Mouse (Mus musculus) intestine, embryonic 15.5 days (tissue): ENCODE measurements around the gene Cbr2. TPM values are rescaled to one million over a fixed set of nuclear protein-coding genes. Genes with fewer than 3 reads are reported as not detected.
A peak's percentile ranks its signal among the peaks of the same experiment; 100 is the strongest.
"Not testable (repeated sequence)": the region's sequence is repeated elsewhere in the genome, so short reads cannot be mapped to it uniquely, and the experiment has no call there.

ENCODE experiments used
- ATAC-seq: fragments of 200-750 bp; cut with Nextera tagmentation; 2 replicates; pipeline ENCODE4 v1.8.0; 2017; ENCODE audit warnings: moderate TSS enrichment, moderate library complexity
- H3K27ac ChIP-seq: fragments of 300-500 bp; sonication (generic); 2 replicates; pipeline ENCODE4 v1.5.1; 2015; ENCODE audit warnings: mild to moderate bottlenecking, inconsistent platforms
- H3K27me3 ChIP-seq: fragments of 300-500 bp; sonication (generic); replicated peaks from 2 replicates; pipeline ENCODE4 v1.6.1; 2015; ENCODE audit warnings: inconsistent platforms
- H3K36me3 ChIP-seq: fragments of 300-500 bp; sonication (generic); 2 replicates; pipeline ENCODE4 v1.6.1; 2015; ENCODE audit warnings: inconsistent platforms
- H3K4me1 ChIP-seq: fragments of 300-500 bp; sonication (generic); replicated peaks from 2 replicates; pipeline ENCODE4 v1.6.1; 2015; ENCODE audit warnings: inconsistent platforms
- H3K4me2 ChIP-seq: fragments of 300-500 bp; sonication (generic); replicated peaks from 2 replicates; pipeline ENCODE4 v1.6.1; 2015; ENCODE audit warnings: mild to moderate bottlenecking, inconsistent platforms
- H3K4me3 ChIP-seq: fragments of 300-500 bp; sonication (generic); replicated peaks from 2 replicates; pipeline ENCODE4 v1.5.1; 2015; ENCODE audit warnings: inconsistent platforms
- H3K9ac ChIP-seq: fragments of 300-500 bp; sonication (generic); 2 replicates; pipeline ENCODE4 v1.6.1; 2015; ENCODE audit warnings: inconsistent platforms
- H3K9me3 ChIP-seq: fragments of 300-500 bp; sonication (generic); 2 replicates; pipeline ENCODE4 v1.6.1; 2016; ENCODE audit warnings: inconsistent platforms
- WGBS: fragments of 180-500 bp; shearing (Covaris S2); methylation state at CpG from one replicate; pipeline ENCODE4 v1.1.7; 2015; 5-methylcytosine and 5-hydroxymethylcytosine counted together
- polyA plus RNA-seq: library from polyadenylated mRNA; unstranded; fragments of >200 nt; fragmentation: Nextera tagmentation; extraction: Ambion mirVana; gene quantifications from 2 replicates; pipeline ENCODE4 v1.2.1, GENCODE M21; 2015

The Cbr2 gene
- polyA plus RNA-seq, 1 experiment from 2014 or later, result 0.79 TPM

DNA sequence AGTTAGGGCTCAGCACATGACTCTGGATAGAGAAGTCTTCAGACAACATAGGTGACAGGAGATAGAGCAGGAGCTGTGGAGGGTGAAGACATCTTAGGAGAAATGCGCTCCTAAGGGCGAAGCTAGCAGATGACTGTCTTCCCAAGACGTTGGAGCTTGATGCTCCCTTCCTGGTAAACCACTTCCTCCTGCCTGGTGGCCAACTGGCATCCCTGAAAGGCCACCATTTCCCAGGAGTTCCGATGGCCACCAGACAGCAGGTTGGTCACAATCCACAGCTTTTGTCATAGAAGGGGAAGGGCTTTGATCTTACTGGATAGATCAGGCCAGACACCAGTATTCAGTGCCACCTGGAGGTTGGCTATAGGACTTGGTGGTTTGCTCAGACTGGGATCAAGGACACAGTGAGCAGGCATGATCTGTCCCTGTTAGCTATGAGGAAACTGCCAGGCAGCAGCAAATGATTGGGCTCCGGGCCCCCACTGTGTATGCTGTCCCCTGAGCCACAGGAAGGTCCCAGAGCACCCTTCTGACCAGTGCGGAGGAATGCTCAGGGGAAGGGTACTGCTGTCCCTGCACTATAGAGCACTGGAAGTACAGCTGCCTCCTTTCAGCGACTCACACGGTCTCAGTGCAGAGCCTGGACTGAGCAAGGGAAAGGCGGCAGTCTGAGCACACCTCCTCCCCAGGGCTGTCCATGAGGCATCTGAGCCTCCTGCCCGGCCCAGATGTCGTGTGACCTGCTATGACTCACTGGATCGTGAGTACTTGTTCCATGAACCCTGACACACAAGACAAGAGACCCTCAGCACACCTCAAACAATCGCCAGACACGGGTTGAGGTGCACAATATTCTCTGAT is 30.1 kb upstream of the Cbr2 start:
- 63% methylated on average over 14 of the region's 14 CpGs for WGBS
- H3K4me1 ChIP-seq, result peaks cover 6% of the 10 kb centered on the region; the same call in 1 of the 2 replicates
- peak overlapping the region; percentile 91 for H3K27ac ChIP-seq
- H3K27me3 ChIP-seq, result no peaks in the 10 kb centered on the region
- H3K9me3 ChIP-seq, result no peaks in the 10 kb centered on the region
- ATAC-seq, result peak; percentile 88
- no peaks in the 10 kb centered on the region for H3K36me3 ChIP-seq
- peak overlapping the region; percentile 46 for H3K4me2 ChIP-seq
- no peak overlapping the region for H3K4me3 ChIP-seq
- peak overlapping the region; percentile 36; the same call in 1 of the 2 replicates for H3K9ac ChIP-seq

- 87% methylated on average over 9 of the region's 9 CpGs for WGBS
- H3K9ac ChIP-seq, result no peak overlapping the region
- no peaks in the 10 kb centered on the region for H3K36me3 ChIP-seq
- H3K27ac ChIP-seq, result no peak overlapping the region
- no peaks in the 10 kb centered on the region for H3K27me3 ChIP-seq
- no peak overlapping the region for H3K4me3 ChIP-seq
- no peaks in the 10 kb centered on the region for H3K9me3 ChIP-seq
- no peak for ATAC-seq
- H3K4me2 ChIP-seq, result no peak overlapping the region
- peaks cover 6% of the 10 kb centered on the region; the same call in 1 of the 2 replicates for H3K4me1 ChIP-seq
These were observed 28.3 kb upstream of the Cbr2 start for GRCm38 (mm10) chr11:120760236-120760635.

- no peak overlapping the region for H3K9ac ChIP-seq
- H3K27ac ChIP-seq, result no peak overlapping the region
- H3K27me3 ChIP-seq, result no peaks in the 10 kb centered on the region
- no peaks in the 10 kb centered on the region for H3K36me3 ChIP-seq
- H3K4me3 ChIP-seq, result no peak overlapping the region
- no peak for ATAC-seq
- WGBS, result 68% methylated on average over 4 of the region's 4 CpGs
- peaks cover 3% of the 10 kb centered on the region; the same call in 1 of the 2 replicates for H3K4me1 ChIP-seq
- no peak overlapping the region for H3K4me2 ChIP-seq
- no peaks in the 10 kb centered on the region for H3K9me3 ChIP-seq
These were observed 19.7 kb upstream of the Cbr2 start for GRCm38 (mm10) chr11:120751606-120752005.

DNA sequence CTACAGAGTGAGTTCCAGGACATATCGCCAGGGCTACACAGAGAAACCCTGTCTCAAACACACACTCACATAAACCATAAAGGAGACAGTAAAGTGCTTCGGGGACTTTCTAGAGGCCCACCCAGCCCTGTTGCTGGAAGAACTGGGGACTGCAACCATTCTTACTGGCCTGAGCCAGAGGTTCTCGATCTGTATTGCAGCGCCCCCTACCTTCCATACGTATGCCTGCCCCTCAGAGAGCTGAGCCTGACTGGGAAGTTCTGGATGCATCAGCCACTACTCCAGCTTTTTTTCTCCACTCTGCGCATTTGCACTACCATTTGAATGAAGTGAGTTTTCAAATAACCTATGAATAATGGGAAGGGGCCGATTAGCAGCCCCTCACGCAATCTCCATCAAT is 17.5 kb upstream of the Cbr2 start:
- no peaks in the 10 kb centered on the region for H3K27me3 ChIP-seq
- ATAC-seq, result no peak

GRCm38 (mm10) chr11:120747974-120748373 is 16.1 kb upstream of the Cbr2 start:
- ATAC-seq, result 0 out of 2 replicates have a peak, but pooled peaks have one; percentile 12
- Histone ChIP-seq H3K9ac (no peak overlapping the region), H3K4me1 (peaks cover 3% of the 10 kb centered on the region; the same call in 1 of the 2 replicates), H3K4me3 (no peak overlapping the region), H3K27me3 (no peaks in the 10 kb centered on the region), H3K27ac (no peak overlapping the region), H3K9me3 (no peaks in the 10 kb centered on the region), H3K4me2 (no peak overlapping the region), H3K36me3 (no peaks in the 10 kb centered on the region)
- WGBS, result 73% methylated on average over 4 of the region's 4 CpGs

More for the DNA sequence above, 17.5 kb upstream of the Cbr2 start:
- H3K36me3 ChIP-seq, result no peaks in the 10 kb centered on the region
- 67% methylated on average over 8 of the region's 8 CpGs for WGBS
- H3K4me2 ChIP-seq, result no peak overlapping the region
- H3K4me3 ChIP-seq, result no peak overlapping the region
- no peak overlapping the region for H3K27ac ChIP-seq
- peaks cover 3% of the 10 kb centered on the region; the same call in 1 of the 2 replicates for H3K4me1 ChIP-seq
- no peak overlapping the region for H3K9ac ChIP-seq
- no peaks in the 10 kb centered on the region for H3K9me3 ChIP-seq

GRCm38 (mm10) chr11:120744121-120744701 is 12.3 kb upstream of the Cbr2 start:
- Histone ChIP-seq H3K27ac (no peak overlapping the region), H3K9ac (no peak overlapping the region), H3K9me3 (no peaks in the 10 kb centered on the region), H3K27me3 (no peaks in the 10 kb centered on the region), H3K4me3 (no peak overlapping the region), H3K4me1 (no peaks in the 10 kb centered on the region), H3K36me3 (no peaks in the 10 kb centered on the region), H3K4me2 (no peak overlapping the region)
- 62% methylated on average over 7 of the region's 7 CpGs for whole genome bisulfite sequencing
- ATAC-seq, result no peak

GRCm38 (mm10) chr11:120740981-120741380 is 9.1 kb upstream of the Cbr2 start:
- no peaks in the 10 kb centered on the region for H3K4me1 ChIP-seq
- no peaks in the 10 kb centered on the region for H3K9me3 ChIP-seq
- H3K27me3 ChIP-seq, result no peaks in the 10 kb centered on the region
- no peak overlapping the region for H3K4me3 ChIP-seq
- 89% methylated on average over 5 of the region's 5 CpGs for WGBS
- H3K9ac ChIP-seq, result no peak overlapping the region
- no peaks in the 10 kb centered on the region for H3K36me3 ChIP-seq
- ATAC-seq, result no peak
- no peak overlapping the region for H3K27ac ChIP-seq
- no peak overlapping the region for H3K4me2 ChIP-seq

DNA sequence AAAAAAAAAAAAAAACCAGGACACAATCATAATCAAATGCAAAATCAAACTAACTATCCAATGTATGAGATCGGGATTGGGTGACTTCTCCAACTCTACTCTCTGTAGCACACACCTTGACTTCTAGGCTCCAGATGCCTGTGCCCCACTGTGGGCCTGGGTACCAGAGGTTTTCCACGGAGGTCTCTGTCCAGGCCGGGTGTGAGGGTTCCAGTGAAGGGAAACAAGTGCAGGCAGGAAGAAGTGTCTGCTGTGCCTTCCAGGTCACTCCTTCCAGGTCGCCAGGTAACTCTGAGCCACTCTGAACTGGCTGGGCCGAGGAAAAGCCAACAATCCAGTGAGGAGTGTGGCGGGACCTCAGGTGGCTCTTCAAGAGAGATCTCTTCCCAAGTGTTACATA is 4.5 kb upstream of the Cbr2 start:
- Histone ChIP-seq H3K36me3 (no peaks in the 10 kb centered on the region), H3K9me3 (no peaks in the 10 kb centered on the region), H3K9ac (no peak overlapping the region), H3K27ac (no peak overlapping the region), H3K27me3 (no peaks in the 10 kb centered on the region), H3K4me2 (no peak overlapping the region), H3K4me1 (no peaks in the 10 kb centered on the region), H3K4me3 (no peak overlapping the region)
- no peak for ATAC-seq
- 74% methylated on average over 6 of the region's 6 CpGs for WGBS

GRCm38 (mm10) chr11:120733521-120733920 is 1.6 kb upstream of the Cbr2 start:
- no peak overlapping the region for H3K9ac ChIP-seq
- no peaks in the 10 kb centered on the region for H3K27me3 ChIP-seq
- H3K36me3 ChIP-seq, result no peaks in the 10 kb centered on the region
- no peak for ATAC-seq
- no peaks in the 10 kb centered on the region for H3K9me3 ChIP-seq
- WGBS, result 56% methylated on average over 6 of the region's 6 CpGs
- no peak overlapping the region for H3K4me3 ChIP-seq
- no peaks in the 10 kb centered on the region for H3K4me1 ChIP-seq
- no peak overlapping the region for H3K4me2 ChIP-seq
- H3K27ac ChIP-seq, result no peak overlapping the region

DNA sequence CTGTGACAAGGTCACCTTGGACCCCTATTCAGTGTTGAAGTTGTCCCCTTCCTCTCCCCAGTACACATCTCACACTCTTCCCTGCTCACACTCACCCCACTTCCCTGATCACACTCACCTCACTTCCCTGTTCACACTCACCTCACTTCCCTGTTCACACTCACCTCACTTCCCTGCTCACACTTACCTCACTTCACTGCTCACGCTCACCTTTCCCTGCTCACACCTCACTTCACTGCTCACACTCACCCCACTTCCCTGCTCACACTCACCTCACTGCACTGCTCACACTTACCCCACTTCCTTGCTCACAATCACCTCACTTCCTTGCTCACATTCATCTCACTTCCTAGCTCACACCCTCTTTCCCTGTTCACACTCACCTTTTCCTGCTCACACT is 519 bp downstream of the Cbr2 start:
- Histone ChIP-seq H3K4me1 (peaks cover 1% of the 10 kb centered on the region; the same call in 1 of the 2 replicates), H3K4me3 (no peak overlapping the region), H3K27ac (no peak overlapping the region), H3K4me2 (no peak overlapping the region), H3K9ac (no peak overlapping the region), H3K36me3 (no peaks in the 10 kb centered on the region), H3K9me3 (no peaks in the 10 kb centered on the region), H3K27me3 (no peaks in the 10 kb centered on the region)
- ATAC-seq, result no peak
- 95% methylated on average over 1 of the region's 1 CpGs for WGBS

DNA sequence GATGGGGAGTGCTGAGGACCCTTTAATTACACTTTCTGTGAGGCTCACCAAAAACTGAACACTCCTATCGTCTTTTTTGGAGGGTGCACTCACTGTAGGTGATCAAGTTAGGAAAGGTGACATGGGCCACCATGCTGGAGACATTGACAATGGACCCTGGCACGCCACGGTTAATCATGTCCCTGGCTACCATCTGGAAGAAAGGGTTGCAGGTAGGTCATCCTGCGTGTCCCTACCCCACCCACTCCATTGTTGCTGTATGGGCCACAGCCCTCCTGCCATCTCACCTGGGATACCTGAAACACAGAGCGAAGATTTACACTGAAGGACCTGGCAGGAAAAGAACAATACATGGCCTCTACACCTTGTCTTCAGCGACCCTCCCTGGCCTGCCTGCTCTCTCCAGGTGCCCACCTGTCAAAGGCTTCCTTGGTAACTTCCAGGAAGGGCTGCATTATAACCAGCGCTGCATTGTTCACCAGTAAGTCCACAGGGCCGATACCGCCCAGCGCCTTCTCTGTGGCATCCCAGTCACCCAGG is 1.5 kb downstream of the Cbr2 start:
- Histone ChIP-seq H3K4me2 (no peak overlapping the region), H3K9ac (no peak overlapping the region)
- no peak for ATAC-seq

GRCm38 (mm10) chr11:120729432-120730050 is 2.4 kb downstream of the Cbr2 start:
- H3K9me3 ChIP-seq, H3K9ac ChIP-seq, H3K27ac ChIP-seq, H3K4me1 ChIP-seq, H3K4me3 ChIP-seq, H3K27me3 ChIP-seq, H3K36me3 ChIP-seq: not testable (repeated sequence)
- H3K4me2 ChIP-seq, result peak overlapping the region; percentile 47
- WGBS, result 2% methylated on average over 18 of the region's 21 CpGs
- ATAC-seq, result peak; percentile 32; the same call in 1 of the 2 replicates

More for the DNA sequence above, 1.5 kb downstream of the Cbr2 start:
- Histone ChIP-seq H3K27me3 (no peaks in the 10 kb centered on the region), H3K4me1 (peaks cover 4% of the 10 kb centered on the region; the same call in 1 of the 2 replicates), H3K36me3 (no peaks in the 10 kb centered on the region), H3K27ac (no peak overlapping the region), H3K9me3 (no peaks in the 10 kb centered on the region), H3K4me3 (no peak overlapping the region)
- 87% methylated on average over 10 of the region's 10 CpGs for WGBS
